24 mouse cellular contexts compared by ENCODE assay signal in genomic region chr2:14216653-14217052, GRCm38 (mm10). TPM values are rescaled to one million over a fixed set of nuclear protein-coding genes. Genes with fewer than 3 reads are reported as not detected.
"Had no signal": no experiment of that assay in that cellular context is flagged by ENCODE, and none has a peak within 500 bp of the region (broad histone marks: within the 10 kb centered on the region; RNA-seq: fewer than 3 reads in every experiment).

No protein-coding gene starts in this region.

- H3K9me3 ChIP-seq: midbrain, embryonic 10.5 days; midbrain, embryonic 13.5 days; neural tube, embryonic 13.5 days; neural tube, embryonic 15.5 days; stomach, embryonic 15.5 days had no signal

- ATAC-seq: midbrain, embryonic 13.5 days; midbrain, embryonic 16.5 days had no signal

- H3K9ac ChIP-seq: liver, embryonic 14.5 days; lung, embryonic 14.5 days; midbrain, embryonic 13.5 days; neural tube, embryonic 13.5 days; neural tube, embryonic 15.5 days; stomach, embryonic 15.5 days had no signal

- H3K4me1 ChIP-seq: neural tube, embryonic 15.5 days; stomach, embryonic 15.5 days had no signal

- H3K36me3 ChIP-seq: midbrain, embryonic 10.5 days; midbrain, embryonic 13.5 days; neural tube, embryonic 13.5 days; neural tube, embryonic 15.5 days; stomach, embryonic 15.5 days had no signal

- DNase-seq: lung, adult 18-20 months; lung, embryonic 14.5 days; lung, postnatal 10 days; lung, postnatal 36 days; retina, postnatal 1 day; right cerebral cortex, adult 18-20 months; right cerebral cortex, postnatal 25 days; right cerebral cortex, postnatal 4 days; thymus, adult 2 months; thymus, postnatal 25 days; thymus, postnatal 4 days had no signal

- H3K27me3 ChIP-seq: midbrain, embryonic 13.5 days; neural tube, embryonic 13.5 days; neural tube, embryonic 15.5 days; stomach, embryonic 15.5 days had no signal

- H3K4me3 ChIP-seq: midbrain, embryonic 10.5 days; midbrain, embryonic 13.5 days; myocyte; neural tube, embryonic 13.5 days; neural tube, embryonic 15.5 days; stomach, embryonic 15.5 days had no signal

- H3K27ac ChIP-seq: liver, embryonic 14.5 days; macrophage; midbrain, embryonic 10.5 days; midbrain, embryonic 13.5 days; neural tube, embryonic 13.5 days; neural tube, embryonic 15.5 days; stomach, embryonic 15.5 days; stomach, postnatal 0 days had no signal

- H3K4me2 ChIP-seq: lung, embryonic 14.5 days; midbrain, embryonic 13.5 days; neural tube, embryonic 13.5 days; neural tube, embryonic 15.5 days; stomach, embryonic 15.5 days had no signal

RNA-seq across cellular contexts. Expression of gene Mrc1, which starts 12.5 kb away (rescaled TPM):
- total RNA-seq: megakaryocyte-erythroid progenitor cell, adult 5-6 weeks had no signal

RNA-seq across cellular contexts. Expression of gene Tmem236, which starts 42.3 kb away (rescaled TPM):
- total RNA-seq: megakaryocyte-erythroid progenitor cell, adult 5-6 weeks had no signal
- polyA plus RNA-seq: lung, embryonic 14.5 days; macrophage; midbrain, embryonic 13.5 days; neural tube, embryonic 11.5 days; spleen, adult 2 months had no signal
